Mouse (Mus musculus): ENCODE results near the gene Gm1993. TPM values are rescaled to one million over a fixed set of nuclear protein-coding genes. Genes with fewer than 3 reads are reported as not detected.

Gm1993 gene
- not detected in 2 replicates for polyA plus RNA-seq (2015; fragmentation: Nextera tagmentation; extraction: Ambion mirVana)

DNA sequence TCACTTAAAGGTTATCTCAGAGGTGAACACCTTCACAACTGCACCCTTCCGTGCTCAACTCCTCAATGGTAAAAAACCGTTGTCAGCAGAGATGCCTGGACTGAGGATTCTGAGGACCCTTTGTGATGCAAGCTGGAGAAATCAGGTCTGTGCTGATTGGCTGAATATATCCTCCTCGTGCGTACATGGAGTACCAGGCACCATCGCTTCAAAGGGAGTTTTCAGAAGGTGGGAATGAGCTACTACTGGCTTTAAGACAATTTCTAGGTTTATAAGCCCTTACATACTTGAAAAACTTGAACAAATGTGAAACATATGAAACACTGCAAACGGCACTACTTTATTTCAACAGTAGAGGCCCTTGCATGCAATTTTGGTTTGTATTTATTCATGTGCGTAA is at the start of gene Gm1993:
TSS of gene Gm1993 (minus strand) at position 101 of the 400 bp plus-strand sequence.

Measured in neural tube, postnatal 0 days (tissue).